Comparison of ENCODE assay signal across 8 mouse cellular contexts in the genomic region with DNA sequence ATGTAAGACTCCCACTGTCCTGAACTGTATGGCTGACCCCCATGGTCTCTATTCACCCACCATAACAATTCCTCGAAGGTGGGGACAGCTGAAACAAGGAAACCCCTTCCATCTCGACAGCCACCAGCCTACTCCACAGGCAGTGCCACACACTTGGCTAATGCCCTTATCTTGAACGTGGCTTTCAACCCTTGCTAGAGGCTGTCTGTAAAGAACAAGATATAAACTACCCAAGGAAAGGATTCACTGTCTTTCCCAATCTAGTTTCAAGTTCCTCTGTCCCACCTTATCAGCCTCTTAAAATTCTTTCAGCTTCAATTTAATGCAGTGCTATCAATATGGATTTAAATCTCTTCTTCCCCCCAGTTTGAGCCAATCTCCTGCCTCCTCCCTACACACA. TPM values are rescaled to one million over a fixed set of nuclear protein-coding genes. Genes with fewer than 3 reads are reported as not detected.
A peak's percentile ranks its signal among the peaks of the same experiment; 100 is the strongest.
DNase-seq lines count a peak whose midpoint lies in the region; ATAC-seq and TF ChIP-seq lines count a peak whose summit lies in the region.

No protein-coding gene starts in this region.

- no peak for DNase-seq in kidney, postnatal 4 days
- DNase-seq in urinary bladder, postnatal 10 days (ENCODE audit: low spot score), result no peak
- DNase-seq in gastrocnemius, postnatal 4 days (ENCODE audit: low spot score in 2 of 2), result no peak
- no peak for DNase-seq in right cerebral cortex, adult 2 months (ENCODE audit: low spot score in 2 of 2)

- H3K4me2 ChIP-seq in kidney, embryonic 15.5 days, result peak overlapping the region; percentile 97
- H3K4me2 ChIP-seq in embryonic facial prominence, embryonic 12.5 days (replicated peaks), result peak overlapping the region; percentile 85
- peak overlapping the region; percentile 87 for H3K4me2 ChIP-seq in intestine, embryonic 15.5 days (replicated peaks)
- H3K4me2 ChIP-seq in myocyte (ENCODE audit: low read depth), result peak overlapping the region; percentile 86

- peaks cover 10% of the 10 kb centered on the region for H3K36me3 ChIP-seq in kidney, embryonic 15.5 days
- H3K36me3 ChIP-seq in embryonic facial prominence, embryonic 12.5 days, result 0 out of 2 replicates have a peak, but pooled peaks cover 10% of the 10 kb centered on the region
- H3K36me3 ChIP-seq in intestine, embryonic 15.5 days, result 0 out of 2 replicates have a peak, but pooled peaks cover under 1% of the 10 kb centered on the region
- H3K36me3 ChIP-seq in myocyte (ENCODE audit: control insufficient read depth, insufficient read depth), result peaks cover under 1% of the 10 kb centered on the region

- peak overlapping the region; percentile 68 for H3K4me3 ChIP-seq in kidney, embryonic 15.5 days (replicated peaks)
- peak overlapping the region; percentile 56 for H3K4me3 ChIP-seq in embryonic facial prominence, embryonic 12.5 days
- peak overlapping the region; percentile 74 for H3K4me3 ChIP-seq in intestine, embryonic 15.5 days (replicated peaks)
- H3K4me3 ChIP-seq in myocyte, result peak overlapping the region; percentile 93

- H3K9ac ChIP-seq in kidney, embryonic 15.5 days, result peak overlapping the region; percentile 52
- peak overlapping the region; percentile 63 for H3K9ac ChIP-seq in embryonic facial prominence, embryonic 12.5 days
- peak overlapping the region; percentile 60 for H3K9ac ChIP-seq in intestine, embryonic 15.5 days

- H3K9me3 ChIP-seq in kidney, embryonic 15.5 days (replicated peaks), result no peaks in the 10 kb centered on the region
- no peaks in the 10 kb centered on the region for H3K9me3 ChIP-seq in embryonic facial prominence, embryonic 12.5 days
- no peaks in the 10 kb centered on the region for H3K9me3 ChIP-seq in intestine, embryonic 15.5 days

- peak overlapping the region; percentile 46 for H3K27ac ChIP-seq in kidney, embryonic 15.5 days
- H3K27ac ChIP-seq in embryonic facial prominence, embryonic 12.5 days, result 0 out of 2 replicates have a peak overlapping the region, but pooled peaks have one; percentile 46
- H3K27ac ChIP-seq in intestine, embryonic 15.5 days, result no peak overlapping the region

- no peaks in the 10 kb centered on the region for H3K79me2 ChIP-seq in myocyte (ENCODE audit: control insufficient read depth, insufficient read depth)

- no peak for TF ChIP-seq POLR2A in myocyte (IDR thresholded peaks at IDR 0.05; ENCODE audit: insufficient read length, low read depth)

- peaks cover 29% of the 10 kb centered on the region for H3K4me1 ChIP-seq in kidney, embryonic 15.5 days
- peaks cover 26% of the 10 kb centered on the region for H3K4me1 ChIP-seq in embryonic facial prominence, embryonic 12.5 days
- peaks cover 11% of the 10 kb centered on the region for H3K4me1 ChIP-seq in intestine, embryonic 15.5 days (replicated peaks)

- no peak overlapping the region for H3ac ChIP-seq in myocyte (ENCODE audit: control insufficient read depth, insufficient read length)

- ATAC-seq in kidney, embryonic 15.5 days (replicated peaks; ENCODE audit: low FRiP score), result no peak
- no peak for ATAC-seq in embryonic facial prominence, embryonic 12.5 days (ENCODE audit: insufficient number of reproducible peaks, insufficient read depth, low FRiP score, low TSS enrichment)
- no peak for ATAC-seq in intestine, embryonic 15.5 days

- no peaks in the 10 kb centered on the region for H3K27me3 ChIP-seq in kidney, embryonic 15.5 days
- H3K27me3 ChIP-seq in embryonic facial prominence, embryonic 12.5 days, result no peaks in the 10 kb centered on the region
- no peaks in the 10 kb centered on the region for H3K27me3 ChIP-seq in intestine, embryonic 15.5 days (replicated peaks)
- H3K27me3 ChIP-seq in myocyte (ENCODE audit: control insufficient read depth, insufficient read depth, insufficient read length), result no peaks in the 10 kb centered on the region

- 45% methylated on average over 3 of the region's 3 CpGs for WGBS in kidney, embryonic 15.5 days
- 45% methylated on average over 3 of the region's 3 CpGs for WGBS in embryonic facial prominence, embryonic 12.5 days
- 44% methylated on average over 3 of the region's 3 CpGs for WGBS in intestine, embryonic 15.5 days

TF ChIP-seq in myocyte, 11 proteins besides CTCF, POLR2A, EP300 and RAD21:
- TF ChIP-seq SRF (IDR thresholded peaks at IDR 0.05; ENCODE audit: control insufficient read depth, insufficient read length, low read depth) (no peak), REST (IDR thresholded peaks at IDR 0.05; ENCODE audit: insufficient read depth, insufficient read length) (no peak), MYOD1 (IDR thresholded peaks at IDR 0.05; ENCODE audit: control insufficient read depth in 1 of 3, insufficient read length in 2 of 3, low read depth in 2 of 3) (no peak), E2F4 (IDR thresholded peaks at IDR 0.05; ENCODE audit: insufficient read depth) (no peak), CEBPB (IDR thresholded peaks at IDR 0.05; ENCODE audit: insufficient read depth, poor library complexity, severe bottlenecking) (no peak), POLR2AphosphoS2 (IDR thresholded peaks at IDR 0.05; ENCODE audit: insufficient read length, low read depth) (no peak), USF1 (IDR thresholded peaks at IDR 0.05; ENCODE audit: low read depth) (no peak), MAX (IDR thresholded peaks at IDR 0.05; ENCODE audit: low read depth) (no peak), TCF3 (IDR thresholded peaks at IDR 0.05; ENCODE audit: insufficient read length, low read depth) (no peak), TCF12 (IDR thresholded peaks at IDR 0.05; ENCODE audit: insufficient read depth, poor library complexity, severe bottlenecking) (no peak), MYOG (IDR thresholded peaks at IDR 0.05; ENCODE audit: control insufficient read depth in 1 of 3, insufficient read depth in 1 of 3, insufficient read length in 2 of 3, low read depth in 2 of 3) (no peak)

RNA-seq across cellular contexts. Expression of a gene that starts 0.6 kb away (rescaled TPM):
- polyA plus RNA-seq in kidney, embryonic 15.5 days (2015; fragmentation: Nextera tagmentation; extraction: Ambion mirVana), result 151 and 172 TPM in 2 replicates
- 116 and 126 TPM in 2 replicates for polyA plus RNA-seq in embryonic facial prominence, embryonic 12.5 days (2016; fragmentation: Nextera tagmentation; extraction: Ambion mirVana)
- 156 and 171 TPM in 2 replicates for polyA plus RNA-seq in intestine, embryonic 15.5 days (2015; fragmentation: Nextera tagmentation; extraction: Ambion mirVana)
- 174 TPM for polyA plus RNA-seq in myocyte (2012; fragmentation: generic; extraction: Trizol)
- 100 to 1,000 TPM; 129 to 130 TPM for total RNA-seq in gastrocnemius, postnatal 4 days (2021)

RNA-seq across cellular contexts. Expression of a gene that starts 17.9 kb away (rescaled TPM):
- 6.9 and 7.1 TPM in 2 replicates for polyA plus RNA-seq in kidney, embryonic 15.5 days (2015; fragmentation: Nextera tagmentation; extraction: Ambion mirVana)
- polyA plus RNA-seq in embryonic facial prominence, embryonic 12.5 days (2016; fragmentation: Nextera tagmentation; extraction: Ambion mirVana), result 13.5 and 15.3 TPM in 2 replicates
- 3.2 and 3.5 TPM in 2 replicates for polyA plus RNA-seq in intestine, embryonic 15.5 days (2015; fragmentation: Nextera tagmentation; extraction: Ambion mirVana)
- 162 TPM for polyA plus RNA-seq in myocyte (2012; fragmentation: generic; extraction: Trizol)
- total RNA-seq in gastrocnemius, postnatal 4 days (2021), result 10 to 100 TPM; 27.4 to 43.6 TPM

RNA-seq across cellular contexts. Expression of a gene that starts 21.8 kb away (rescaled TPM):
- polyA plus RNA-seq in kidney, embryonic 15.5 days (2015; fragmentation: Nextera tagmentation; extraction: Ambion mirVana), result 271 and 298 TPM in 2 replicates
- polyA plus RNA-seq in embryonic facial prominence, embryonic 12.5 days (2016; fragmentation: Nextera tagmentation; extraction: Ambion mirVana), result 188 and 189 TPM in 2 replicates
- polyA plus RNA-seq in intestine, embryonic 15.5 days (2015; fragmentation: Nextera tagmentation; extraction: Ambion mirVana), result 305 and 329 TPM in 2 replicates
- 274 TPM for polyA plus RNA-seq in myocyte (2012; fragmentation: generic; extraction: Trizol)
- 10 to 100 TPM; 54.5 to 66.3 TPM for total RNA-seq in gastrocnemius, postnatal 4 days (2021)

RNA-seq across cellular contexts. Expression of a gene that starts 36.3 kb away (rescaled TPM):
- polyA plus RNA-seq in kidney, embryonic 15.5 days (2015; fragmentation: Nextera tagmentation; extraction: Ambion mirVana), result 2.5 and 4.9 TPM in 2 replicates
- polyA plus RNA-seq in embryonic facial prominence, embryonic 12.5 days (2016; fragmentation: Nextera tagmentation; extraction: Ambion mirVana), result 15.9 and 20.4 TPM in 2 replicates
- polyA plus RNA-seq in intestine, embryonic 15.5 days (2015; fragmentation: Nextera tagmentation; extraction: Ambion mirVana), result 8.7 and 10.8 TPM in 2 replicates
- polyA plus RNA-seq in myocyte (2012; fragmentation: generic; extraction: Trizol), result 10.3 TPM
- 1 to 10 TPM; 1.3 to 1.4 TPM for total RNA-seq in gastrocnemius, postnatal 4 days (2021)

RNA-seq across cellular contexts. Expression of a gene that starts 40.4 kb away (rescaled TPM):
- 8.2 and 11.0 TPM in 2 replicates for polyA plus RNA-seq in kidney, embryonic 15.5 days (2015; fragmentation: Nextera tagmentation; extraction: Ambion mirVana)
- 6.8 and 8.3 TPM in 2 replicates for polyA plus RNA-seq in embryonic facial prominence, embryonic 12.5 days (2016; fragmentation: Nextera tagmentation; extraction: Ambion mirVana)
- polyA plus RNA-seq in intestine, embryonic 15.5 days (2015; fragmentation: Nextera tagmentation; extraction: Ambion mirVana), result 3.3 and 5.1 TPM in 2 replicates
- polyA plus RNA-seq in myocyte (2012; fragmentation: generic; extraction: Trizol), result 7.2 TPM
- 1 to 10 TPM; 3.2 to 4.7 TPM for total RNA-seq in gastrocnemius, postnatal 4 days (2021)

Comparison
In these comparisons a context has a peak if more than half of its experiments do, and no peak if none do; other contexts are left out.
1. RNA of a gene that starts 17.9 kb away (polyA plus RNA-seq): 162 TPM in myocyte (single experiment); 13.5 to 15.3 TPM in embryonic facial prominence, embryonic 12.5 days, 6.9 to 7.1 TPM in kidney, embryonic 15.5 days and 3.2 to 3.5 TPM in intestine, embryonic 15.5 days; every median in the first group is over 10 times any median in the second.
2. Peak in every context shown above with its lines, with median percentiles within 50 percentile points of each other: H3K4me2 ChIP-seq, H3K4me3 ChIP-seq and H3K9ac ChIP-seq.